8 mouse cellular contexts compared by ENCODE assay signal in genomic region chr2:154372151-154372829, GRCm38 (mm10). TPM values are rescaled to one million over a fixed set of nuclear protein-coding genes. Genes with fewer than 3 reads are reported as not detected.
A peak's percentile ranks its signal among the peaks of the same experiment; 100 is the strongest.
DNase-seq lines count a peak whose midpoint lies in the region; ATAC-seq and TF ChIP-seq lines count a peak whose summit lies in the region.

No protein-coding gene starts in this region.

- no peaks in the 10 kb centered on the region; the same call in 1 of the 2 replicates for H3K4me1 ChIP-seq in hindbrain, embryonic 11.5 days (replicated peaks; ENCODE audit: control insufficient read depth, insufficient read depth, low read length)
- no peaks in the 10 kb centered on the region for H3K4me1 ChIP-seq in lung, postnatal 0 days (ENCODE audit: insufficient read depth, low read depth, low read length)

- H3K4me3 ChIP-seq in hindbrain, embryonic 11.5 days (ENCODE audit: low read depth, low read length), result peak overlapping the region; percentile 86
- peak overlapping the region; percentile 61 for H3K4me3 ChIP-seq in lung, postnatal 0 days (ENCODE audit: low read depth, low read length)

- no peaks in the 10 kb centered on the region for H3K36me3 ChIP-seq in hindbrain, embryonic 11.5 days (ENCODE audit: control insufficient read depth, insufficient read depth, low read length)
- H3K36me3 ChIP-seq in lung, postnatal 0 days (ENCODE audit: insufficient read depth, low read length), result no peaks in the 10 kb centered on the region

- H3K9me3 ChIP-seq in hindbrain, embryonic 11.5 days (ENCODE audit: control insufficient read depth, low read length), result no peaks in the 10 kb centered on the region
- no peaks in the 10 kb centered on the region for H3K9me3 ChIP-seq in lung, postnatal 0 days (ENCODE audit: low read length)

- H3K27ac ChIP-seq in hindbrain, embryonic 11.5 days (ENCODE audit: low read depth, low read length), result peak overlapping the region; percentile 67; the same call in 1 of the 2 replicates
- peak overlapping the region; percentile 84 for H3K27ac ChIP-seq in lung, postnatal 0 days (ENCODE audit: low read length)

- under 1% methylated on average over 42 of the region's 42 CpGs for WGBS in hindbrain, embryonic 11.5 days
- under 1% methylated on average over 42 of the region's 42 CpGs for WGBS in lung, postnatal 0 days

- H3K4me2 ChIP-seq in hindbrain, embryonic 11.5 days (replicated peaks; ENCODE audit: low read depth, low read length), result peak overlapping the region; percentile 67
- H3K4me2 ChIP-seq in lung, postnatal 0 days (replicated peaks; ENCODE audit: low read depth, low read length), result peak overlapping the region; percentile 64

- peak overlapping the region; percentile 96 for H3K9ac ChIP-seq in hindbrain, embryonic 11.5 days (ENCODE audit: low read depth, low read length)
- H3K9ac ChIP-seq in lung, postnatal 0 days (replicated peaks; ENCODE audit: low read depth), result peak overlapping the region; percentile 76

- no peaks in the 10 kb centered on the region for H3K27me3 ChIP-seq in hindbrain, embryonic 11.5 days (ENCODE audit: control insufficient read depth, insufficient read depth, low read length)
- H3K27me3 ChIP-seq in lung, postnatal 0 days (replicated peaks; ENCODE audit: insufficient read depth, low read length), result no peaks in the 10 kb centered on the region

- TF ChIP-seq EP300 in lung, postnatal 0 days (IDR thresholded peaks at IDR 0.05), result no peak

- DNase-seq in NIH3T3 (ENCODE audit: low read depth), result peak; percentile 94
- peak; percentile 85 for DNase-seq in cerebellum, adult 9-11 months
- DNase-seq in frontal cortex, adult 2 months (ENCODE audit: extremely low spot score in 1 of 2, low spot score in 1 of 2), result peak; percentile 70 to 93
- peak; percentile 90 for DNase-seq in hindbrain, embryonic 11.5 days (ENCODE audit: low spot score)
- peak; percentile 70 for DNase-seq in layer of hippocampus, adult 9-11 months
- peak; percentile 94 for DNase-seq in lung, postnatal 0 days (ENCODE audit: low spot score)
- peak; percentile 77 for DNase-seq in ovary, postnatal 10 days (ENCODE audit: low spot score)
- peak; percentile 88 for DNase-seq in thymus, postnatal 0 days (ENCODE audit: low spot score)

- TF ChIP-seq CTCF in lung, postnatal 0 days (IDR thresholded peaks at IDR 0.05), result peak; percentile 30

- ATAC-seq in hindbrain, embryonic 11.5 days (ENCODE audit: low FRiP score), result peak; percentile 83
- ATAC-seq in lung, postnatal 0 days, result peak; percentile 92

RNA-seq across cellular contexts. Expression of gene Cdk5rap1, which starts 0.5 kb away (rescaled TPM):
- polyA plus RNA-seq in frontal cortex, adult 2 months (2012; rRNA removed), result 13.6 and 19.0 TPM in 2 replicates
- 13.2 and 15.8 TPM in 2 replicates for polyA plus RNA-seq in hindbrain, embryonic 11.5 days (2014; fragmentation: Nextera tagmentation; extraction: Ambion mirVana)
- 5.6 and 18.9 TPM in 2 replicates for polyA plus RNA-seq in lung, postnatal 0 days (2015; fragmentation: Nextera tagmentation; extraction: Ambion mirVana)
- 36.8 and 56.8 TPM in 2 replicates for polyA plus RNA-seq in thymus, postnatal 0 days (2015; fragmentation: Nextera tagmentation; extraction: Ambion mirVana)

RNA-seq across cellular contexts. Expression of gene Snta1, which starts 35.6 kb away (rescaled TPM):
- polyA plus RNA-seq in frontal cortex, adult 2 months (2012; rRNA removed), result 37.3 and 37.8 TPM in 2 replicates
- 2.1 TPM in 2 replicates for polyA plus RNA-seq in hindbrain, embryonic 11.5 days (2014; fragmentation: Nextera tagmentation; extraction: Ambion mirVana)
- polyA plus RNA-seq in lung, postnatal 0 days (2015; fragmentation: Nextera tagmentation; extraction: Ambion mirVana), result 7.7 and 8.0 TPM in 2 replicates
- 2.6 TPM in 2 replicates for polyA plus RNA-seq in thymus, postnatal 0 days (2015; fragmentation: Nextera tagmentation; extraction: Ambion mirVana)

Comparison
In these comparisons a context has a peak if more than half of its experiments do, and no peak if none do; other contexts are left out.
1. Peak in every context shown above with its lines: DNase-seq, ATAC-seq, H3K4me3 ChIP-seq and H3K27ac ChIP-seq.